Mouse (Mus musculus) liver, embryonic 14.5 days (tissue): ENCODE measurements around the gene Enc1.

Source experiments
- CTCF ChIP-seq: IDR thresholded peaks from 2 replicates; pipeline ENCODE4 v1.5.1; 2016; ENCODE audit warnings: antibody characterized with exemption, low read depth, control low read depth
- EP300 ChIP-seq: IDR thresholded peaks from 2 replicates; pipeline ENCODE4 v1.6.1; 2016; ENCODE audit warnings: antibody characterized with exemption, low read depth

GRCm38 (mm10) chr13:97197932-97198562 is 42.9 kb upstream of the Enc1 start, which contains the start of gene Hexb:
- TF ChIP-seq CTCF (peak; percentile 50; the same call in 1 of the 2 replicates), EP300 (no peak)
